Mouse (Mus musculus) ES-Bruce4 (cell line): ENCODE data around the gene Atp8a2. TPM values are rescaled to one million over a fixed set of nuclear protein-coding genes. Genes with fewer than 3 reads are reported as not detected.

Source experiments
- H3K27ac ChIP-seq: 2 replicates; pipeline ENCODE4 v1.5.1; 2012; ENCODE audit warnings: low read length, inconsistent platforms; ENCODE audit not compliant: insufficient read depth
- H3K27me3 ChIP-seq: 2 replicates; pipeline ENCODE4 v1.6.1; 2012; ENCODE audit warnings: mild to moderate bottlenecking, low read length, inconsistent platforms; ENCODE audit not compliant: control insufficient read depth, poor library complexity, insufficient read depth, severe bottlenecking
- H3K36me3 ChIP-seq: 2 replicates; pipeline ENCODE4 v1.6.1; 2012; ENCODE audit warnings: inconsistent platforms, mild to moderate bottlenecking, low read length, moderate library complexity; ENCODE audit not compliant: control insufficient read depth, poor library complexity, insufficient read depth, severe bottlenecking
- H3K4me1 ChIP-seq: one replicate; pipeline ENCODE4 v1.8.1; 2011; ENCODE audit warnings: low read length; ENCODE audit not compliant: control insufficient read depth, insufficient read depth
- H3K4me3 ChIP-seq: 2 replicates; pipeline ENCODE4 v1.5.1; 2011; ENCODE audit warnings: low read depth, mild to moderate bottlenecking, low read length
- H3K9ac ChIP-seq: 2 replicates; pipeline ENCODE4 v1.6.1; 2012; ENCODE audit warnings: low read depth, mild to moderate bottlenecking, inconsistent platforms; ENCODE audit not compliant: poor library complexity, severe bottlenecking
- H3K9me3 ChIP-seq: replicated peaks from 2 replicates; pipeline ENCODE4 v1.6.1; 2012; ENCODE audit warnings: mild to moderate bottlenecking, low read length, inconsistent platforms; ENCODE audit not compliant: control insufficient read depth, poor library complexity, insufficient read depth, severe bottlenecking
- CTCF ChIP-seq: IDR thresholded peaks from one replicate; pipeline ENCODE4 v1.8.1; 2011; ENCODE audit warnings: low read depth, low read length
- EP300 ChIP-seq: IDR thresholded peaks from 2 replicates; pipeline ENCODE4 v1.6.1; 2011; ENCODE audit warnings: low read depth, low read length; ENCODE audit not compliant: insufficient read depth
- POLR2A ChIP-seq: IDR thresholded peaks from one replicate; pipeline ENCODE4 v1.8.1; 2011; ENCODE audit warnings: low read length; ENCODE audit not compliant: insufficient read depth
- polyA plus RNA-seq: library from polyadenylated mRNA; stranded (reverse); fragments of >200 nt; gene quantifications from 2 replicates; pipeline ENCODE4 v1.2.4, GENCODE M21; 2011; ENCODE audit warnings: low read depth; ENCODE audit not compliant: missing spikeins, insufficient read depth, insufficient read length

Gene Atp8a2
- polyA plus RNA-seq, 1 experiment, result 1.1 TPM

GRCm38 (mm10) chr14:59927804-59928203 is 269.2 kb downstream of the Atp8a2 start:
- Histone ChIP-seq H3K9ac (no peak overlapping the region), H3K27ac (no peak overlapping the region), H3K27me3 (no peaks in the 10 kb centered on the region), H3K36me3 (no peaks in the 10 kb centered on the region), H3K9me3 (0 out of 2 replicates have a peak, but pooled peaks cover 3% of the 10 kb centered on the region), H3K4me3 (no peak overlapping the region), H3K4me1 (no peaks in the 10 kb centered on the region)
- TF ChIP-seq CTCF (no peak), EP300 (no peak), POLR2A (no peak)

DNA sequence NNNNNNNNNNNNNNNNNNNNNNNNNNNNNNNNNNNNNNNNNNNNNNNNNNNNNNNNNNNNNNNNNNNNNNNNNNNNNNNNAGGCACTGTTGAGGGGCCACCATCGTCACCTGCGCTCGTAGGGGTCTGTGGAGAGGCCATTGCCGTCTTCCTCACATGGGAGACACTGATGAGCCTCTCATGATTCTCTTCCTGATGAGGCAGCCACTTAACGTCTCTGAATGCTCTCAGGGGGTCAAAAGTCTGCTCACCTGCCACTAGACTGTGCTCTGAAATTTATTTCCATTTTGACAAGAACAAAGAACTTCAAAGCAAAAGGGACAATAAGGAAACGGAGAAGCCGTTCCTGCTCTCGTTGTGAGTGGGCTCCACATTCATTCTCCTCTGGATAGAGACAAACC is 277.1 kb downstream of the Atp8a2 start:
- TF ChIP-seq CTCF (no peak), EP300 (no peak), POLR2A (no peak)
- H3K4me3 ChIP-seq, result no peak overlapping the region
- no peaks in the 10 kb centered on the region for H3K9me3 ChIP-seq
- H3K36me3 ChIP-seq, result no peaks in the 10 kb centered on the region
- H3K27me3 ChIP-seq, result no peaks in the 10 kb centered on the region
- H3K9ac ChIP-seq, result no peak overlapping the region
- H3K4me1 ChIP-seq, result no peaks in the 10 kb centered on the region
- no peak overlapping the region for H3K27ac ChIP-seq

DNA sequence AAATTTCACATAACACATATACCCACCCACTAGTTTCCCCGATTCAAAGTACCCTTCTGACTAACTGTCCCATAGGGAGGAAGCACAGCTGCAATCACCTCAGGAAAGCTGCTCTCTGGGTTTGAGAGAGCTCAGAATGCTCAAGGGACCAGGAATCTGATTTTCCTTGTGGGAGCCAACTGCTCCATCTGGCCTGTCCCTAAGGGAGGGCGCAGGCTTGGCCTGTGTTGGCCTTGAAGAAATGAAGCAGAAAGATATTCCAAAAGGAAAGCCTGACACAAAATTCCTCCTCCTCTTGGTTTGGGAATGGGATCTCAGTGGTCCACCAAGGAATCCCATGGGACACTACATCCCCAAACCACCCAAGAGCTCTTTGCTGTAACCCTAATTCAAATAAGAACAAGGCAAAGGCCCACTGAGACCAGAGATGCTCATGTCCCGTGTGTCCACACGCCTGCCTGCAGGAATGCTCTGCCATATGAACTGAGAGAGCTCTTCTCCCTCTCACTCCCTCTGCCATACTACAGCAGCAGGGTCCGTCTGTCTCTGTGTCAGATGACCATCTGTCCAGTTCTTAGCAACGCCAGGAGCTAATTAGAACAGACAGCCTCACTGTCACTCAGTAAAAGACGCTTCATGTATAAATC is 293.4 kb downstream of the Atp8a2 start:
- Histone ChIP-seq H3K4me1 (no peaks in the 10 kb centered on the region), H3K4me3 (no peak overlapping the region), H3K27ac (no peak overlapping the region), H3K9me3 (no peaks in the 10 kb centered on the region), H3K9ac (no peak overlapping the region), H3K36me3 (no peaks in the 10 kb centered on the region), H3K27me3 (no peaks in the 10 kb centered on the region)
- TF ChIP-seq CTCF (no peak), POLR2A (no peak), EP300 (no peak)

DNA sequence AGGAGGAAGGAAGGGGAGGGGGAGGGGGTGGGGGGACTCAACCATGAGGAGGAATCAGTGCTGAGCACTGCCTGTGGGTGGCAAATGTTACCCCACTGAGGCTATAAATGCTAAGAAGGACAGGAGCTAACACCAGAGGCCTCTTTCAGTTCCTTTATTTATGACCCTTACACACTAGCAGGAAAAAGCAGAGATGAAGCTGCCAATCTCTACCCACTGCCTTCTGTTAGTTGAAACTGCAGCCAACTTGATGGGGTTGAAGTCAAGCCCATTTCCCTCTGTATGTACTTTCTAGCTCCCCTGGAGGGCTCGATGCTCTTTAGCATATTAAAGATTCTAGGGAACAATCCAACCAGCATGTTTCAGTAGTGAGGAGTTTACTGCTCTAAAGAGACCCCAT is 303.0 kb downstream of the Atp8a2 start:
- no peaks in the 10 kb centered on the region for H3K9me3 ChIP-seq
- H3K36me3 ChIP-seq, result no peaks in the 10 kb centered on the region
- no peak overlapping the region for H3K9ac ChIP-seq
- no peak overlapping the region for H3K27ac ChIP-seq
- no peak for TF ChIP-seq CTCF
- TF ChIP-seq EP300, result no peak
- no peak for TF ChIP-seq POLR2A
- H3K4me3 ChIP-seq, result no peak overlapping the region
- H3K4me1 ChIP-seq, result no peaks in the 10 kb centered on the region
- no peaks in the 10 kb centered on the region for H3K27me3 ChIP-seq

- no peak overlapping the region for H3K27ac ChIP-seq
- no peak overlapping the region for H3K9ac ChIP-seq
- H3K4me3 ChIP-seq, result no peak overlapping the region
- H3K36me3 ChIP-seq, result no peaks in the 10 kb centered on the region
- TF ChIP-seq CTCF (no peak), POLR2A (no peak), EP300 (no peak)
- no peaks in the 10 kb centered on the region for H3K27me3 ChIP-seq
- no peaks in the 10 kb centered on the region for H3K4me1 ChIP-seq
- H3K9me3 ChIP-seq, result no peaks in the 10 kb centered on the region
Observed at GRCm38 (mm10) chr14:59892084-59892483, 304.9 kb downstream of the Atp8a2 start.

DNA sequence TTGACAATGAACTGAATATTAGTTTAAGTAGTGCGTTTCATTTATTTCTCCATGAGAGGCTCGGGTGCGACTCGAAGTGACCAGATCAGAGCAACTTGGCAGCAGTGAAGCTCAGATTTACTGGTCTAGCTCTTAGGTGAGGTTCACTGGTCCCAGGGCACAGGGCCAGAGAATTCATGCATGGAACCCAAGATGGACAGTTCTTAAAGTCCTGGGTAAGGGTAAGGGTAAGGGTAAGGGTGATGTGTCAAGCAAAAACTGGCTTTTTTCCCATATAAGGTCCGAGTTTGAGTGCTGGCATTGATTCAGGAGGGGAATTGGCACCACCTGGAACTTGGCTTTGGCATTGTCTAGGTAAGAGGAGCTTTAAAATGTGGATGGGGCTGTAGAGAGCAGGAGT is 305.5 kb downstream of the Atp8a2 start:
- Histone ChIP-seq H3K36me3 (no peaks in the 10 kb centered on the region), H3K4me3 (no peak overlapping the region), H3K9ac (no peak overlapping the region), H3K27me3 (no peaks in the 10 kb centered on the region), H3K9me3 (no peaks in the 10 kb centered on the region), H3K27ac (no peak overlapping the region), H3K4me1 (no peaks in the 10 kb centered on the region)
- TF ChIP-seq POLR2A (no peak), EP300 (no peak), CTCF (no peak)
